Mouse (Mus musculus) lung, embryonic 16.5 days (tissue): ENCODE data around the gene Ehd4. TPM values are rescaled to one million over a fixed set of nuclear protein-coding genes. Genes with fewer than 3 reads are reported as not detected.

Source experiments
- ATAC-seq: fragments of 200-750 bp; cut with Nextera tagmentation; 2 replicates; pipeline ENCODE4 v1.8.0; 2017; ENCODE audit warnings: low read depth, mild to moderate bottlenecking, moderate library complexity
- H3K27ac ChIP-seq: fragments of 300-500 bp; sonication (generic); 2 replicates; pipeline ENCODE4 v1.5.1; 2014; ENCODE audit warnings: mild to moderate bottlenecking, control low read depth, low read length
- H3K27me3 ChIP-seq: fragments of 300-500 bp; sonication (generic); 2 replicates; pipeline ENCODE4 v1.6.1; 2014; ENCODE audit warnings: low read depth, low read length, mixed read lengths; ENCODE audit not compliant: control insufficient read depth, insufficient read depth
- H3K36me3 ChIP-seq: fragments of 300-500 bp; sonication (generic); 2 replicates; pipeline ENCODE4 v1.6.1; 2014; ENCODE audit warnings: low read length; ENCODE audit not compliant: control insufficient read depth, insufficient read depth
- H3K4me1 ChIP-seq: fragments of 300-500 bp; sonication (generic); replicated peaks from 2 replicates; pipeline ENCODE4 v1.6.1; 2014; ENCODE audit warnings: low read length, mixed read lengths; ENCODE audit not compliant: control insufficient read depth, insufficient read depth
- H3K4me2 ChIP-seq: fragments of 300-500 bp; sonication (generic); 2 replicates; pipeline ENCODE4 v1.6.1; 2014; ENCODE audit warnings: low read depth, low read length, control low read depth
- H3K4me3 ChIP-seq: fragments of 300-500 bp; sonication (generic); 2 replicates; pipeline ENCODE4 v1.5.1; 2014; ENCODE audit warnings: mild to moderate bottlenecking, low read length, control low read depth
- H3K9ac ChIP-seq: fragments of 300-500 bp; sonication (generic); 2 replicates; pipeline ENCODE4 v1.6.1; 2014; ENCODE audit warnings: low read length, control low read depth
- H3K9me3 ChIP-seq: fragments of 300-500 bp; sonication (generic); 2 replicates; pipeline ENCODE4 v1.6.1; 2016; ENCODE audit warnings: low read length; ENCODE audit not compliant: control insufficient read depth
- WGBS: fragments of 180-500 bp; shearing (Covaris S2); extraction: QIAGEN DNeasy Blood & Tissue Kit; methylation state at CpG from one replicate; pipeline ENCODE4 v1.1.7; 2014; 5-methylcytosine and 5-hydroxymethylcytosine counted together
- polyA plus RNA-seq: library from polyadenylated mRNA; unstranded; fragments of >200 nt; fragmentation: Nextera tagmentation; extraction: Ambion mirVana; gene quantifications from 2 replicates; pipeline ENCODE4 v1.2.1, GENCODE M21; 2015

Ehd4 gene
- polyA plus RNA-seq, 1 experiment from 2014 or later: 94.7 TPM

DNA sequence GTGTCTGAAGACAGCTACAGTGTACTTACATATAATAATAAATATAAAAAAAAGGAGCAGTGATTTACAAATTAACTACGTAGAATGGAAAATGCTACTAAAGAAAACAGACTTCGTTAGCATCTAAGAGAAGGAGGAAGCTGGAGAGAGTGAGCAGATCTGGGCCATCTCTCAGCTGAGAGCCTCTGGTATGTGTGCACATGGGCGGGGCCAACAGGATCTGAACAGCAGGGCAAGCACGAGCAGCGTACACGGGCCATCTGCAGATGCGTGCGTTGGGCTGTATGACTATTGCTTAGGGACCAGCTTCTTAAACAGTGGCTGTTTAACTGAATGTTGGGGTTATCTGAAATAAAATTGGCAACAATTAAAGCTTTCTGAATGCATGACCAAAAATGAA lies 56.5 kb downstream of the Ehd4 start:
- Histone ChIP-seq H3K4me1 (peaks cover 33% of the 10 kb centered on the region), H3K9ac (no peak overlapping the region), H3K9me3 (no peaks in the 10 kb centered on the region), H3K27me3 (no peaks in the 10 kb centered on the region), H3K4me2 (no peak overlapping the region), H3K27ac (peak overlapping the region; percentile 50; the same call in 1 of the 2 replicates), H3K4me3 (no peak overlapping the region), H3K36me3 (no peaks in the 10 kb centered on the region)
- ATAC-seq: no peak
- WGBS: 40% methylated on average over 8 of the region's 8 CpGs

- Histone ChIP-seq H3K4me2 (no peak overlapping the region), H3K36me3 (no peaks in the 10 kb centered on the region), H3K4me1 (peaks cover 22% of the 10 kb centered on the region), H3K4me3 (no peak overlapping the region), H3K27me3 (no peaks in the 10 kb centered on the region), H3K9me3 (no peaks in the 10 kb centered on the region), H3K27ac (no peak overlapping the region), H3K9ac (no peak overlapping the region)
- no peak for ATAC-seq
- 91% methylated on average over 6 of the region's 6 CpGs for WGBS
Observed at GRCm38 (mm10) chr2:120096711-120097110, 57.7 kb downstream of the Ehd4 start.

GRCm38 (mm10) chr2:120096191-120096590 lies 58.2 kb downstream of the Ehd4 start:
- Histone ChIP-seq H3K27ac (no peak overlapping the region), H3K4me2 (no peak overlapping the region), H3K27me3 (no peaks in the 10 kb centered on the region), H3K4me1 (peaks cover 22% of the 10 kb centered on the region), H3K9ac (no peak overlapping the region), H3K4me3 (no peak overlapping the region), H3K9me3 (no peaks in the 10 kb centered on the region), H3K36me3 (no peaks in the 10 kb centered on the region)
- ATAC-seq: no peak
- 74% methylated on average over 8 of the region's 8 CpGs for WGBS

DNA sequence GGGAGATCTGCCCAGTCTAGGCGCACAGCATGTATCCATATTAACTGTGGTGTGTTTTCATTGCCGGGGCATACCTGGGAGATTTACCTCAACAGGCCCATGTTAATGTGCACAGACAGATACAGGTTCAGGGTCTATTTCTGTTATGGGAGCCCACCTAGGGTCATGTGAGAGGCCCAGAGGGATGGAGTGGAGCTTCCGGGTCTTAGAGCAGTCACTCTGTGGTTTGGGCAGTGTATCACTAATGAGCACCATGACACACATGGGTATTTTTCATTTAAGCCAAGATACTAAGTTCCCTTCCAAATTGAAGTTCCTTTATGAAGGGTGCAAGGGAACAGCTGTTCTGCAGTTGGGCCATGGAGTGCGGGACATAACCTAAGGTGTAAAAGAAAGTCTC lies 59.2 kb downstream of the Ehd4 start:
- H3K4me3 ChIP-seq: no peak overlapping the region
- H3K27me3 ChIP-seq: no peaks in the 10 kb centered on the region
- no peak for ATAC-seq
- no peak overlapping the region for H3K27ac ChIP-seq
- H3K9ac ChIP-seq: no peak overlapping the region
- no peaks in the 10 kb centered on the region for H3K36me3 ChIP-seq
- no peak overlapping the region for H3K4me2 ChIP-seq
- 96% methylated on average over 4 of the region's 4 CpGs for WGBS
- no peaks in the 10 kb centered on the region for H3K9me3 ChIP-seq
- peaks cover 22% of the 10 kb centered on the region for H3K4me1 ChIP-seq

DNA sequence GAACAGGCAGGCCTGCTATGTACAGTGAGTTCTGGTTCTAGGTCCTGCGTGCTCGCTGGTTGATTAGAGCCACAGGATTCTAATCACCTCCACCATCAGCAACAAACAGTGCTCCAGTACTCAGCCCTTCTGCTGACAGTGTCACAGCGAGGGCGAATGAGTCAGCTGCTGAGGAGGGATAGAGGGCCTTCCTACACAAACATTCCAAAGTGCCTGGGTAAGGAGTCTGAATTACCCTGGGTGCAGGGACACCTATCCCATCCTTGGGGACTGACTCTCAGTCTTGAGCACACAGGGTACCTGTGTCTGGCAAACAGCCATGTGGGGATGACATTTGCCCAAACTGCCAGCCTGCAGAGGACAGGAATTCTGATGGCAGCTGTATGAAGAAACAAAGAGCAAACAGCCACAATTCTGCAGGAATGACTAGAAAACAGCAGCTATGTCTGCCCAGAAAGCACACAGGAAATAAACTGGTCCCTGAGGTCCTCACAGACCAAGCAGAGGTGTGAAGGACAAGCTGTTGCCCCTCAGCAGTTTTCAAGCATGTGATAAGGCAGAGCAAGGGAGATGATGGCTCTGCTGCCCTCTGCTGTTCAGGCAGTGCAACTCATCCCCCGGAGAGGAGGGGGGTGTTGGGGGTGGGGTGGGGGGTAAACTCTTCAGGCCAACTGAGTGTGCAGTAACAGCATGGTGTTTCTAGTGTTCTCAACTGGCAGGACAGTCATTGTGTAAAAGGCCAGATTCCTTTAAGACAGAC lies 60.6 kb downstream of the Ehd4 start:
- no peak overlapping the region for H3K9ac ChIP-seq
- H3K36me3 ChIP-seq: no peaks in the 10 kb centered on the region
- H3K9me3 ChIP-seq: no peaks in the 10 kb centered on the region
- H3K27ac ChIP-seq: no peak overlapping the region
- H3K27me3 ChIP-seq: no peaks in the 10 kb centered on the region
- ATAC-seq: peak; percentile 62
- 39% methylated on average over 5 of the region's 5 CpGs for WGBS
- no peak overlapping the region for H3K4me2 ChIP-seq
- no peak overlapping the region for H3K4me3 ChIP-seq
- peaks cover 16% of the 10 kb centered on the region for H3K4me1 ChIP-seq

DNA sequence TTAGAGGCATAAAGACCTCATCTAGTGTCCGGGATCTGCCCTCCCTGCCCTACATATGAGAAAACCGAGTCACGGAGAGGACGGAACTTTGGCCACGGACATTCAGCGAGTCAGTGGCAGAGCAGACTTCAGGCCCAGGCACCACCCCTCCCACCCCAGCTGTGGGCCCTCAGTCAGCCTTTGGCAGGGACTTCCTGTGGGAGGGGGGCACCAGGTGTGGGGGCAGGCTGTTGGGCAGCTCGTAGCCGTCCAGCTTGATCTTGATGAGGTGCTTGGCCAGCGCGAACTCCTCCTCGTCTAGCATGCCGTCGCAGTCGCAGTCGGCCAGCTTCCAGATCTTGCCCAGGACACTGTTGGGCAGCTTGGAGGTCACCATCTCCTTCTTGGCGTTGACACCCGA lies 63.4 kb downstream of the Ehd4 start:
- Histone ChIP-seq H3K4me3 (no peak overlapping the region), H3K4me1 (peaks cover 8% of the 10 kb centered on the region), H3K27me3 (no peaks in the 10 kb centered on the region), H3K36me3 (no peaks in the 10 kb centered on the region), H3K27ac (no peak overlapping the region), H3K9me3 (no peaks in the 10 kb centered on the region), H3K9ac (no peak overlapping the region), H3K4me2 (no peak overlapping the region)
- WGBS: 78% methylated on average over 17 of the region's 17 CpGs
- ATAC-seq: no peak

DNA sequence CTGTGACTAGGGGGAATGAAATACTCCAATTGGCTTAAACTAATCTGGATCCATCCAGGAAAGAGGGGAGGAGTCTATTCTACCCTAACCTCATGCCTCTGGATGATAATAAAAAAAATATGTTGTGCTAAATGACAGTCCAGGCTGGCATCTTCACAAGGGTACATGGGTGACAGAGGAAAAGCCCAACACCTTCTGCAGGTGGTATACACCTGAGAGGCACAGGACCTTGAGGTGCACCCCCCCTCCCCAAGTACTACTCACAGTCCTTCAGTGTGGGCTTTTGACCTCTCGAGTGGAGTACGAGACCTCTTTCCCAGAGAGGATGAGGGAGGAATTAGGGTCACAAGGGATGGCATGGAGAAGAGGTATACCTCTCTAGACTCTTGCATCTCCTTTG lies 66.5 kb downstream of the Ehd4 start:
- no peak overlapping the region for H3K9ac ChIP-seq
- H3K9me3 ChIP-seq: no peaks in the 10 kb centered on the region
- H3K4me3 ChIP-seq: no peak overlapping the region
- ATAC-seq: no peak
- H3K4me2 ChIP-seq: no peak overlapping the region
- H3K36me3 ChIP-seq: no peaks in the 10 kb centered on the region
- no peaks in the 10 kb centered on the region; the same call in 1 of the 2 replicates for H3K4me1 ChIP-seq
- WGBS: 88% methylated on average over 2 of the region's 2 CpGs
- H3K27ac ChIP-seq: no peak overlapping the region
- no peaks in the 10 kb centered on the region for H3K27me3 ChIP-seq

- Histone ChIP-seq H3K4me3 (no peak overlapping the region), H3K9me3 (no peaks in the 10 kb centered on the region), H3K4me1 (no peaks in the 10 kb centered on the region; the same call in 1 of the 2 replicates), H3K27me3 (no peaks in the 10 kb centered on the region), H3K9ac (no peak overlapping the region), H3K4me2 (no peak overlapping the region), H3K27ac (no peak overlapping the region), H3K36me3 (no peaks in the 10 kb centered on the region)
- WGBS: 67% methylated on average over 3 of the region's 3 CpGs
- ATAC-seq: no peak
Observed at GRCm38 (mm10) chr2:120087391-120087790, 67.0 kb downstream of the Ehd4 start.

GRCm38 (mm10) chr2:120086038-120086437 lies 68.4 kb downstream of the Ehd4 start:
- no peak overlapping the region for H3K9ac ChIP-seq
- H3K4me1 ChIP-seq: no peaks in the 10 kb centered on the region; the same call in 1 of the 2 replicates
- H3K27me3 ChIP-seq: no peaks in the 10 kb centered on the region
- no peak overlapping the region for H3K4me2 ChIP-seq
- no peak for ATAC-seq
- no peak overlapping the region for H3K27ac ChIP-seq
- WGBS: 79% methylated on average over 3 of the region's 3 CpGs
- no peak overlapping the region for H3K4me3 ChIP-seq
- no peaks in the 10 kb centered on the region for H3K36me3 ChIP-seq
- no peaks in the 10 kb centered on the region for H3K9me3 ChIP-seq
